In genomic region chr14:101797930-101798500, GRCm38 (mm10) we compare ENCODE assay signal across 18 mouse cellular contexts.
A peak's percentile ranks its signal among the peaks of the same experiment; 100 is the strongest.
DNase-seq lines count a peak whose midpoint lies in the region; ATAC-seq and TF ChIP-seq lines count a peak whose summit lies in the region.
"Had no signal": no experiment of that assay in that cellular context is flagged by ENCODE, and none has a peak within 500 bp of the region (broad histone marks: within the 10 kb centered on the region; RNA-seq: fewer than 3 reads in every experiment).

No protein-coding gene starts in this region.

- no peaks in the 10 kb centered on the region for H3K9me3 ChIP-seq in heart, embryonic 13.5 days
- no peaks in the 10 kb centered on the region for H3K9me3 ChIP-seq in heart, embryonic 10.5 days
- H3K9me3 ChIP-seq in midbrain, embryonic 10.5 days (replicated peaks), result no peaks in the 10 kb centered on the region
- H3K9me3 ChIP-seq: heart, embryonic 12.5 days; liver, embryonic 13.5 days; stomach, embryonic 15.5 days had no signal

- no peaks in the 10 kb centered on the region for H3K79me2 ChIP-seq in C2C12 (ENCODE audit: control insufficient read depth, insufficient read depth)

- no peak overlapping the region for H3K9ac ChIP-seq in heart, embryonic 13.5 days
- H3K9ac ChIP-seq: heart, embryonic 12.5 days; liver, embryonic 13.5 days; stomach, embryonic 15.5 days had no signal

- 67% methylated on average over 5 of the region's 5 CpGs for WGBS in heart, embryonic 13.5 days
- WGBS in heart, embryonic 10.5 days, result 77% methylated on average over 5 of the region's 5 CpGs
- WGBS in midbrain, embryonic 10.5 days, result 92% methylated on average over 5 of the region's 5 CpGs

- H3K4me1 ChIP-seq in heart, embryonic 13.5 days, result peaks cover 41% of the 10 kb centered on the region
- H3K4me1 ChIP-seq in heart, embryonic 10.5 days, result peaks cover 12% of the 10 kb centered on the region; the same call in 1 of the 2 replicates
- H3K4me1 ChIP-seq in midbrain, embryonic 10.5 days, result no peaks in the 10 kb centered on the region
- H3K4me1 ChIP-seq: liver, embryonic 13.5 days; stomach, embryonic 15.5 days had no signal

- no peak for ATAC-seq in heart, embryonic 13.5 days (ENCODE audit: extremely low read depth, insufficient number of reproducible peaks, low FRiP score, low TSS enrichment)
- peak; percentile 89 for ATAC-seq in granulocyte monocyte progenitor cell, adult 5-6 weeks (replicated peaks; ENCODE audit: poor library complexity, severe bottlenecking)
- ATAC-seq in megakaryocyte progenitor cell, adult 5-6 weeks (replicated peaks; ENCODE audit: poor library complexity), result peak; percentile 77

- no peak for TF ChIP-seq CTCF in C2C12 (IDR thresholded peaks at IDR 0.05; ENCODE audit: control insufficient read depth, insufficient read depth, insufficient read length)

- no peaks in the 10 kb centered on the region for H3K36me3 ChIP-seq in heart, embryonic 13.5 days
- H3K36me3 ChIP-seq in heart, embryonic 10.5 days, result no peaks in the 10 kb centered on the region
- no peaks in the 10 kb centered on the region for H3K36me3 ChIP-seq in C2C12 (ENCODE audit: control insufficient read depth, insufficient read depth)
- H3K36me3 ChIP-seq in midbrain, embryonic 10.5 days, result no peaks in the 10 kb centered on the region
- H3K36me3 ChIP-seq: heart, embryonic 12.5 days; liver, embryonic 13.5 days; stomach, embryonic 15.5 days had no signal

- H3K27ac ChIP-seq in heart, embryonic 13.5 days (replicated peaks), result 0 out of 2 replicates have a peak overlapping the region, but pooled peaks have one; percentile 21
- no peak overlapping the region for H3K27ac ChIP-seq in heart, embryonic 10.5 days
- H3K27ac ChIP-seq in midbrain, embryonic 10.5 days (replicated peaks), result no peak overlapping the region
- H3K27ac ChIP-seq: layer of hippocampus, adult 2 months; liver, embryonic 13.5 days; stomach, embryonic 15.5 days had no signal

- DNase-seq in heart, embryonic 10.5 days (ENCODE audit: low spot score), result no peak
- no peak for DNase-seq in midbrain, embryonic 10.5 days (ENCODE audit: low spot score)
- no peak for DNase-seq in layer of hippocampus, adult 9-10 months (ENCODE audit: low spot score)
- DNase-seq in gastrocnemius, adult 18-20 months (ENCODE audit: low spot score), result no peak
- DNase-seq: adrenal gland, adult 2 months; cerebellum, adult 11 months; cerebellum, postnatal 25 days; gastrocnemius, postnatal 25 days; heart, postnatal 36 days; kidney, adult 9 months; liver, embryonic 13.5 days had no signal

- H3ac ChIP-seq in C2C12 (ENCODE audit: control insufficient read depth, insufficient read length, low read depth), result no peak overlapping the region

- H3K4me2 ChIP-seq in heart, embryonic 13.5 days, result no peak overlapping the region
- H3K4me2 ChIP-seq: heart, embryonic 12.5 days; liver, embryonic 13.5 days; stomach, embryonic 15.5 days had no signal

- H3K27me3 ChIP-seq in heart, embryonic 13.5 days (replicated peaks), result no peaks in the 10 kb centered on the region
- no peaks in the 10 kb centered on the region for H3K27me3 ChIP-seq in heart, embryonic 10.5 days (ENCODE audit: insufficient read depth, poor library complexity, severe bottlenecking)
- H3K27me3 ChIP-seq in C2C12 (ENCODE audit: control insufficient read depth, insufficient read depth, insufficient read length), result no peaks in the 10 kb centered on the region
- H3K27me3 ChIP-seq in midbrain, embryonic 10.5 days (ENCODE audit: low read depth, poor library complexity, severe bottlenecking), result no peaks in the 10 kb centered on the region
- H3K27me3 ChIP-seq: heart, embryonic 12.5 days; liver, embryonic 13.5 days; stomach, embryonic 15.5 days had no signal

- H3K4me3 ChIP-seq in heart, embryonic 13.5 days, result no peak overlapping the region
- no peak overlapping the region for H3K4me3 ChIP-seq in heart, embryonic 10.5 days
- H3K4me3 ChIP-seq in C2C12 (ENCODE audit: insufficient read depth, poor library complexity, severe bottlenecking), result no peak overlapping the region
- no peak overlapping the region for H3K4me3 ChIP-seq in midbrain, embryonic 10.5 days
- H3K4me3 ChIP-seq: heart, embryonic 12.5 days; layer of hippocampus, adult 2 months; liver, embryonic 13.5 days; stomach, embryonic 15.5 days had no signal

- no peaks in the 10 kb centered on the region for H3K79me3 ChIP-seq in C2C12 (ENCODE audit: low read depth)

TF ChIP-seq in C2C12, 6 proteins besides CTCF, POLR2A, EP300 and RAD21:
- TF ChIP-seq MYOG (IDR thresholded peaks at IDR 0.05; ENCODE audit: control insufficient read depth, extremely low read depth, insufficient read length), result no peak
- peak; percentile 87 for TF ChIP-seq MAX (IDR thresholded peaks at IDR 0.05)
- TF ChIP-seq MYOD1 (IDR thresholded peaks at IDR 0.05; ENCODE audit: control insufficient read depth, insufficient read length, low read depth), result peak; percentile 32
- peak; percentile 86 for TF ChIP-seq FOSL1 (IDR thresholded peaks at IDR 0.05; ENCODE audit: insufficient read depth, low read length, poor library complexity, severe bottlenecking)
- no peak for TF ChIP-seq USF1 (IDR thresholded peaks at IDR 0.05; ENCODE audit: low read depth)
- TF ChIP-seq CEBPB (IDR thresholded peaks at IDR 0.05; ENCODE audit: low read depth), result no peak
TF ChIP-seq in C2C12: peak in this region for 3.
